In genomic region chr8:96230412-96230811, GRCm38 (mm10) we compare ENCODE assay signal across 9 mouse cellular contexts.
DNase-seq lines count a peak whose midpoint lies in the region; ATAC-seq lines count a peak whose summit lies in the region.
"Had no signal": no experiment of that assay in that cellular context is flagged by ENCODE, and none has a peak within 500 bp of the region (broad histone marks: within the 10 kb centered on the region; RNA-seq: fewer than 3 reads in every experiment).

No protein-coding gene starts in this region.

- intact Hi-C loops in gastrocnemius, postnatal 36 days (cut with DNase I), result no loop called here

- ATAC-seq in limb, embryonic 11.5 days (ENCODE audit: insufficient number of reproducible peaks, low FRiP score, low TSS enrichment, low read depth), result no peak

- DNase-seq in limb, embryonic 11.5 days (ENCODE audit: low spot score), result peak; percentile 63
- no peak for DNase-seq in limb, embryonic 10.5 days (ENCODE audit: low spot score)
- peak; percentile 47 for DNase-seq in WW6 (ENCODE audit: low read depth, low spot score)
- peak; percentile 55 for DNase-seq in embryo, embryonic 11 days
- peak; percentile 36 to 86 for DNase-seq in layer of hippocampus, adult 18-20 months (ENCODE audit: low spot score in 2 of 2)
- peak; percentile 66 to 74 for DNase-seq in right cerebral cortex, adult 2 months (ENCODE audit: low spot score in 2 of 2)
- DNase-seq in thymus, postnatal 0 days (ENCODE audit: low spot score), result no peak
- DNase-seq in gastrocnemius, postnatal 36 days, result no peak

- H3K9ac ChIP-seq in limb, embryonic 11.5 days (ENCODE audit: low read length), result no peak overlapping the region
- H3K9ac ChIP-seq: limb, embryonic 12.5 days had no signal

- no peaks in the 10 kb centered on the region for H3K27me3 ChIP-seq in limb, embryonic 11.5 days (ENCODE audit: control insufficient read depth, insufficient read depth, low read length)
- no peaks in the 10 kb centered on the region for H3K27me3 ChIP-seq in limb, embryonic 10.5 days (ENCODE audit: low read depth, poor library complexity, severe bottlenecking)
- H3K27me3 ChIP-seq: limb, embryonic 12.5 days had no signal

- no peak overlapping the region for H3K27ac ChIP-seq in limb, embryonic 11.5 days (replicated peaks; ENCODE audit: low read depth, low read length)
- no peak overlapping the region for H3K27ac ChIP-seq in limb, embryonic 10.5 days
- H3K27ac ChIP-seq: limb, embryonic 12.5 days had no signal

- 39% methylated on average over 4 of the region's 4 CpGs for WGBS in limb, embryonic 11.5 days
- WGBS in limb, embryonic 10.5 days, result 36% methylated on average over 4 of the region's 4 CpGs

- no peak overlapping the region for H3K4me3 ChIP-seq in limb, embryonic 11.5 days (ENCODE audit: low read depth, low read length)
- H3K4me3 ChIP-seq in limb, embryonic 10.5 days, result no peak overlapping the region
- H3K4me3 ChIP-seq: limb, embryonic 12.5 days had no signal

- H3K36me3 ChIP-seq in limb, embryonic 11.5 days (ENCODE audit: control insufficient read depth, insufficient read depth, low read length), result no peaks in the 10 kb centered on the region
- no peaks in the 10 kb centered on the region for H3K36me3 ChIP-seq in limb, embryonic 10.5 days
- H3K36me3 ChIP-seq: limb, embryonic 12.5 days had no signal

- H3K4me2 ChIP-seq in limb, embryonic 11.5 days (ENCODE audit: low read depth, severe bottlenecking), result no peak overlapping the region
- H3K4me2 ChIP-seq: limb, embryonic 12.5 days had no signal

- H3K9me3 ChIP-seq in limb, embryonic 11.5 days (ENCODE audit: control insufficient read depth, low read length), result no peaks in the 10 kb centered on the region
- H3K9me3 ChIP-seq in limb, embryonic 10.5 days (replicated peaks), result no peaks in the 10 kb centered on the region
- H3K9me3 ChIP-seq: limb, embryonic 12.5 days had no signal

- no peaks in the 10 kb centered on the region for H3K4me1 ChIP-seq in limb, embryonic 11.5 days (ENCODE audit: control insufficient read depth, insufficient read depth, low read length)
- H3K4me1 ChIP-seq in limb, embryonic 10.5 days, result 0 out of 2 replicates have a peak, but pooled peaks cover 4% of the 10 kb centered on the region
- H3K4me1 ChIP-seq: limb, embryonic 12.5 days had no signal

Comparison
In these comparisons a context has a peak if more than half of its experiments do, and no peak if none do; other contexts are left out.
1. DNase-seq: peak in limb, embryonic 11.5 days (single experiment), WW6 (single experiment), embryo, embryonic 11 days (single experiment), layer of hippocampus, adult 18-20 months (2 of 2) and right cerebral cortex, adult 2 months (2 of 2); none in limb, embryonic 10.5 days (single experiment), thymus, postnatal 0 days (single experiment) and gastrocnemius, postnatal 36 days (0 of 2).